In the genomic region with DNA sequence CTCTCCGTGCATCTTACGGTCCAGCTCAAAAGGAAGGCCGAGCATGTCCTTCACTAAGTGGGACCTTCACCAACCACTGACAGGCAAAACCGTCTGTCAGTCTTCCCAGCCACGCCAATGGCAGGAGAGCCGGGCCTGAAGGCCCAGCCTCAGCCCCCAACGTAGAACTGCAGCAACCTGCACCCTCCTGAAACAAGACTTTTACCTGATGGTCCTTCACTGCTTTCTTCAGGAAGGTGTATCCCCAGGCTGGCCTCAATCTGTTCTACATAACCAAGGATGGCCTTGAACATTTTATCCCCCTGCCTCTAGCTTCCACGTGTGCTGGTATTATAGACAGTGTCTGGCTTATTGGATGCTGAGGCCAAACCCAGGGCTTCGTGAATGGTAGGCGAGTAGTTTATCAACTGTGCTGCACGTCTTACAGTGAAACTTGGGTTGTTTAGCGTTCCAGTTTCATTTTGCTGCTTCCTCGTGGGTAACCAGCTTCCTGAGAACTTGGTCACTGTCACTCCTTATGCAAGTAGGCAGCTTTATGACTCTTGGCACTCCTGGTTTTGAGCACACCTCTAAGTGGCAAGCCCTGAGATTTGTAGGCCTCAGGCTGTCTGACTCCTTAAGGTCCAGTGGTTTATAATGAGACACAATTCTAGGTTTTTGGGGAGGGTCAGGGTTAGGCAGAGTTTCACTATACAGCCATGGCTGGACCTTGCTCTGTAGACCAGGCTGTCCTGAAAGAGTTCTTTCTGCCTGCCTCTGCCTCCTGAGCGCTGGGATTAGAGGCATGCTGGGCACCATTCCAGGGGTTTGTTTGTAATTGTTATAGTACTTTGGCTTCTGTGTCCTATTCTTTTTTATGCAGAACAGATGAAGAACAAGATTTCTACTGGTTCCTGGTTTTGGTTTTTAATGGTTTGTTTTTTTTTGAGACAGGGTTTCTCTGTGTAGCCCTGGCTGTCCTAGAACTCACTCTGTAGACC, we compare ENCODE assay signal across 18 mouse cellular contexts. TPM values are rescaled to one million over a fixed set of nuclear protein-coding genes. Genes with fewer than 3 reads are reported as not detected.
"Had no signal": no experiment of that assay in that cellular context is flagged by ENCODE, and none has a peak within 500 bp of the region (broad histone marks: within the 10 kb centered on the region; RNA-seq: fewer than 3 reads in every experiment).

No protein-coding gene starts in this region.

- ATAC-seq: hindbrain, embryonic 16.5 days; inflammation-experienced regulatory T-cells, adult 6 months; midbrain, embryonic 13.5 days had no signal

- H3K27ac ChIP-seq: layer of hippocampus, adult 2 months; limb, embryonic 13.5 days; midbrain, embryonic 13.5 days; stomach, embryonic 15.5 days had no signal

- H3K36me3 ChIP-seq: limb, embryonic 13.5 days; midbrain, embryonic 13.5 days; stomach, embryonic 15.5 days had no signal

- H3K27me3 ChIP-seq: limb, embryonic 13.5 days; midbrain, embryonic 13.5 days; stomach, embryonic 15.5 days had no signal

- H3K4me3 ChIP-seq: layer of hippocampus, adult 2 months; limb, embryonic 13.5 days; midbrain, embryonic 13.5 days; myocyte; stomach, embryonic 15.5 days had no signal

- H3K9me3 ChIP-seq: limb, embryonic 13.5 days; midbrain, embryonic 13.5 days; stomach, embryonic 15.5 days had no signal

- H3K9ac ChIP-seq: limb, embryonic 13.5 days; midbrain, embryonic 13.5 days; stomach, embryonic 15.5 days had no signal

- DNase-seq: left cerebral cortex, postnatal 4 days; lung, postnatal 4 days; spleen, adult 18-20 months; thymus, postnatal 36 days had no signal

- H3K4me2 ChIP-seq: limb, embryonic 13.5 days; liver, embryonic 11.5 days; midbrain, embryonic 13.5 days; stomach, embryonic 15.5 days had no signal

- H3K4me1 ChIP-seq: limb, embryonic 13.5 days; midbrain, embryonic 13.5 days had no signal

RNA-seq across cellular contexts. Expression of gene Sectm1a, which starts 11.9 kb away (rescaled TPM):
- polyA plus RNA-seq: hindbrain, embryonic 16.5 days; inflammation-experienced regulatory T-cells, adult 6 months; lung, embryonic 16.5 days; midbrain, embryonic 13.5 days; neural tube, embryonic 11.5 days had no signal

RNA-seq across cellular contexts. Expression of gene Tex19.2, which starts 25.6 kb away (rescaled TPM):
- polyA plus RNA-seq: hindbrain, embryonic 16.5 days; inflammation-experienced regulatory T-cells, adult 6 months; kidney, embryonic 14.5 days; limb, embryonic 13.5 days; liver, embryonic 11.5 days; lung, embryonic 16.5 days; midbrain, embryonic 13.5 days; neural tube, embryonic 11.5 days; stomach, embryonic 15.5 days had no signal

RNA-seq across cellular contexts. Expression of gene Sectm1b, which starts 29.5 kb away (rescaled TPM):
- polyA plus RNA-seq: hindbrain, embryonic 16.5 days; inflammation-experienced regulatory T-cells, adult 6 months; kidney, embryonic 14.5 days; limb, embryonic 13.5 days; liver, embryonic 11.5 days; midbrain, embryonic 13.5 days; myocyte; neural tube, embryonic 11.5 days; testis, adult 2 months had no signal

RNA-seq across cellular contexts. Expression of gene Tex19.1, which starts 53.0 kb away (rescaled TPM):
- polyA plus RNA-seq: hindbrain, embryonic 16.5 days; inflammation-experienced regulatory T-cells, adult 6 months; kidney, embryonic 14.5 days; limb, embryonic 13.5 days; liver, embryonic 16.5 days; lung, embryonic 16.5 days; midbrain, embryonic 13.5 days; myocyte; neural tube, embryonic 11.5 days; thymus, postnatal 0 days had no signal

RNA-seq across cellular contexts. Expression of gene Cd7, which starts 53.7 kb away (rescaled TPM):
- polyA plus RNA-seq: hindbrain, embryonic 16.5 days; kidney, embryonic 14.5 days; limb, embryonic 13.5 days; neural tube, embryonic 11.5 days had no signal
